Mouse (Mus musculus): ENCODE data around the gene Wdr61. TPM values are rescaled to one million over a fixed set of nuclear protein-coding genes. Genes with fewer than 3 reads are reported as not detected.
A peak's percentile ranks its signal among the peaks of the same experiment; 100 is the strongest.
"Not testable (repeated sequence)": the region's sequence is repeated elsewhere in the genome, so short reads cannot be mapped to it uniquely, and the experiment has no call there.

Gene Wdr61
- polyA plus RNA-seq, 1 experiment from 2014 or later, result 101 TPM

DNA sequence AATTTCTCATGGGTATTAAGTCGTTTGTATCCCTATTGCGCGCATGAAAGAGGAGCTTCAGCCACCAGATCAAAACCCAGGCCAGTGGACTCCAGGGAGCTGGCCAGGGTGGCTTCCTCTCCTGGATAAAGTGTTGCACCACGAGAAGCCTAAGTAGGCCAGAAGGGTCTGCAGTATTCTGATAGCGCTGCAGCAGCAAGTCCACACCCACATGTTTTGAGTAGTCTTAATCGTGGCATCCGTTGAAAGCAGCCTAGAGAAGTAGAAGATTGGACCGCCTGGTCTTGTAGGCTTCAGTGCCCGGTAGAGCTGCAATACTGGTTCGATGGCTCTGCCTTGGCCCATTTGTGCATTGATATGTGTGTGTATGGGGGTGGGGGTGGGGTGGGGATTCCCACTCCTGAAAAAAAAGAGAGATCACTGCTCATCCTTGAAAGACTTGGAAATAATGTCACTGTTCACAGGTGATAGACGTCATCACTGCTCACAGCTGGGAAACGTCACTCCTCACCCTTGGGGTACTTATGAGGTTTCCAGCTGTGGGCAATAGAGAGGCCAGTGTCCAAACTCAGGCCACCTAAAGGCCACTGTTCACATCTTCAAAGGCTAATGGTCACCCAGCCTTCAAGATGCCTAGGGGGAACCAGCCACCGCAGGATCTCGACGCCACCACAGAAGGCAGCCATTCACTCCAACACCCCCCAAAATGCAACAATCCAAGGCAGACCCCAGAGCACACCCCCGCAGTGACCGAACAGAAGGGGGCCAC lies 35.8 kb downstream of the Wdr61 start, which contains the start of gene Dnaja4:
Dnaja4 (plus strand) TSS at position 556 of the 769 bp plus-strand sequence.
- H3K4me3 ChIP-seq (ENCODE audit: low read length), result peak within 1 kb of the TSS; percentile 80
- peak within 1 kb of the TSS; percentile 92 for H3K9ac ChIP-seq (ENCODE audit: low read length)
- WGBS, result 59% methylated on average over 17 of the region's 17 CpGs
- no peaks in the 10 kb centered on the region for H3K36me3 ChIP-seq (ENCODE audit: control insufficient read depth, insufficient read depth)
- H3K27ac ChIP-seq (ENCODE audit: low read length), result peak within 1 kb of the TSS; percentile 95
- peak within 1 kb of the TSS; percentile 92 for H3K4me2 ChIP-seq (ENCODE audit: low read depth, low read length)
- H3K4me1 ChIP-seq (ENCODE audit: control insufficient read depth, insufficient read depth, low read length), result peaks cover 30% of the 10 kb centered on the region
- ATAC-seq (replicated peaks; ENCODE audit: extremely low read depth, insufficient read depth, low FRiP score), result no peak
- H3K27me3 ChIP-seq (ENCODE audit: control insufficient read depth, insufficient read depth, low read length), result no peaks in the 10 kb centered on the region
- H3K9me3 ChIP-seq (replicated peaks; ENCODE audit: control insufficient read depth, low read length), result no peaks in the 10 kb centered on the region

DNA sequence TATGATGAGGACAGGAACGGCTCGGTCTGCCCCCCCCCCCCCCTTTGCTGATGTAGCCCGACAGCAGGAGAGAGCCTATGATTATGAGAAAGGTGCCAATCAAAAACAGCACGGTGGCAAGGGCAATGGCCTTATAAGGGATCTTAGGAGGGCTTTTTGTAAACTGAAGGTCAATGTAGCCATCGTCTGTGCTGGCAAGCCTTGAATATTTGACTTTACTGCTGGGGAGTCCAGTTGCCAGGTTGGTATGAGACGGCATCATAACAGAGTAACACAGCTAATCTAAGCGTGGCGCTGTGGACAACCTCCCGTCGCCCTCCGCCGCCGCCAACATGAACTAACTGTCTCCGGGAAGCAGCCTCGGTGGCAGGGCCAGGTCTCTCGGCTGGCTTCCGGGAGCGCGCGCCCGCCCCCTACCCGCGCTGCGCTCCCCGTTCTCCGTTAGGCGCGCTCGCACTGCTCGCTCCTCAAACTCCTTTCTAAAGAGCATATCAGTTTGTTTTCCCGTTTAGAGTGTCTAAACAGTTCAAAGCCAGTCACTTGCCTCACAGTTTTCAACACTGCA lies 43.0 kb downstream of the Wdr61 start:
- WGBS, result 4% methylated on average over 31 of the region's 31 CpGs
- peak overlapping the region; percentile 46 for H3K4me3 ChIP-seq (ENCODE audit: low read length)
- peak; percentile 55; the same call in 1 of the 2 replicates for ATAC-seq (replicated peaks; ENCODE audit: extremely low read depth, insufficient read depth, low FRiP score)
- not testable (repeated sequence) for H3K9me3 ChIP-seq (replicated peaks; ENCODE audit: control insufficient read depth, low read length); H3K27ac ChIP-seq (ENCODE audit: low read length); H3K4me1 ChIP-seq (ENCODE audit: control insufficient read depth, insufficient read depth, low read length); H3K27me3 ChIP-seq (ENCODE audit: control insufficient read depth, insufficient read depth, low read length); H3K36me3 ChIP-seq (ENCODE audit: control insufficient read depth, insufficient read depth)
- H3K9ac ChIP-seq (ENCODE audit: low read length), result peak overlapping the region; percentile 56
- H3K4me2 ChIP-seq (ENCODE audit: low read depth, low read length), result peak overlapping the region; percentile 70

DNA sequence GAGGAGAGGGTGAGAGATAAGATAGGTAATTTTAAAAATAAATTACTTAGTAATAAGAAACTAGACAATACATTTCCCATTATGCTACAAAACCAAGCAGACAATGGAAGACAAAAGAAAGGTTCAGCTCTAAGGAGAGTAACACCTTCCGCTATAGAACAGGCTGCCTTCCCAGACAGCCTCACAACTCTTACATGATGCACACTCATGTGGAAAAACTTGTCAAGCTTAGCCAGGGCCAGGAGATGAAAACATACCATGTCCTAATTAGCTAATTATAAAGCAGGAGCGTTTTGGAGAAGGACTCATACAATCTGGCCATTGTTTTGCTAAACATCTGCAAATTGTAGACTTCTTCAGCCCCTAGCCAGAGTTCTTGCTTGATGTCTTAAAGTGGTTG lies 43.6 kb downstream of the Wdr61 start:
- not testable (repeated sequence) for H3K36me3 ChIP-seq (ENCODE audit: control insufficient read depth, insufficient read depth); H3K4me2 ChIP-seq (ENCODE audit: low read depth, low read length); H3K27me3 ChIP-seq (ENCODE audit: control insufficient read depth, insufficient read depth, low read length); H3K27ac ChIP-seq (ENCODE audit: low read length); H3K9me3 ChIP-seq (replicated peaks; ENCODE audit: control insufficient read depth, low read length); H3K4me3 ChIP-seq (ENCODE audit: low read length); ATAC-seq (replicated peaks; ENCODE audit: extremely low read depth, insufficient read depth, low FRiP score); H3K4me1 ChIP-seq (ENCODE audit: control insufficient read depth, insufficient read depth, low read length); H3K9ac ChIP-seq (ENCODE audit: low read length)
- WGBS, result 79% methylated on average over 2 of the region's 2 CpGs

DNA sequence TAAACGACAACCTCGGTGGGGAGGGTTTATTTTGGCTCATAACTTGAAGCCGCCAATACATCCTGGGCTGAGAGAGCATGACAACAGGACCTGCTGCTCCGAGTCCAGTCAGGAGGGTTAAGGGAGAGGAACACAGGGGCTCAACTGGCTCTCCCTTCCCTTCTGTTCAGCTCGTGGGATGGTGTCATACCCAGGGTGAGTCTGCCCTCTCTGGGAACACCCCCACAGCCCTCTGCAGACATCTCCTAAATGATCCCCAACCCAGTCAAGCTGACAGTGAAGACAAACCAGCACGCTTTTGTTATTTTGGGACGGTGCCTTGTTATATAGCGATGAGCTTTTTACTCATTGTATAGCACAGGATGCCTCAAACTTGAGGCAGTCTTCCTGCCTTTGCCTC lies 44.9 kb downstream of the Wdr61 start:
- 75% methylated on average over 8 of the region's 8 CpGs for WGBS
- Histone ChIP-seq H3K36me3 (ENCODE audit: control insufficient read depth, insufficient read depth) (no peaks in the 10 kb centered on the region), H3K4me1 (ENCODE audit: control insufficient read depth, insufficient read depth, low read length) (no peaks in the 10 kb centered on the region), H3K27me3 (ENCODE audit: control insufficient read depth, insufficient read depth, low read length) (no peaks in the 10 kb centered on the region), H3K27ac (ENCODE audit: low read length) (no peak overlapping the region), H3K9me3 (replicated peaks; ENCODE audit: control insufficient read depth, low read length) (no peaks in the 10 kb centered on the region), H3K4me3 (ENCODE audit: low read length) (no peak overlapping the region), H3K4me2 (ENCODE audit: low read depth, low read length) (no peak overlapping the region), H3K9ac (ENCODE audit: low read length) (no peak overlapping the region)
- ATAC-seq (replicated peaks; ENCODE audit: extremely low read depth, insufficient read depth, low FRiP score), result no peak

DNA sequence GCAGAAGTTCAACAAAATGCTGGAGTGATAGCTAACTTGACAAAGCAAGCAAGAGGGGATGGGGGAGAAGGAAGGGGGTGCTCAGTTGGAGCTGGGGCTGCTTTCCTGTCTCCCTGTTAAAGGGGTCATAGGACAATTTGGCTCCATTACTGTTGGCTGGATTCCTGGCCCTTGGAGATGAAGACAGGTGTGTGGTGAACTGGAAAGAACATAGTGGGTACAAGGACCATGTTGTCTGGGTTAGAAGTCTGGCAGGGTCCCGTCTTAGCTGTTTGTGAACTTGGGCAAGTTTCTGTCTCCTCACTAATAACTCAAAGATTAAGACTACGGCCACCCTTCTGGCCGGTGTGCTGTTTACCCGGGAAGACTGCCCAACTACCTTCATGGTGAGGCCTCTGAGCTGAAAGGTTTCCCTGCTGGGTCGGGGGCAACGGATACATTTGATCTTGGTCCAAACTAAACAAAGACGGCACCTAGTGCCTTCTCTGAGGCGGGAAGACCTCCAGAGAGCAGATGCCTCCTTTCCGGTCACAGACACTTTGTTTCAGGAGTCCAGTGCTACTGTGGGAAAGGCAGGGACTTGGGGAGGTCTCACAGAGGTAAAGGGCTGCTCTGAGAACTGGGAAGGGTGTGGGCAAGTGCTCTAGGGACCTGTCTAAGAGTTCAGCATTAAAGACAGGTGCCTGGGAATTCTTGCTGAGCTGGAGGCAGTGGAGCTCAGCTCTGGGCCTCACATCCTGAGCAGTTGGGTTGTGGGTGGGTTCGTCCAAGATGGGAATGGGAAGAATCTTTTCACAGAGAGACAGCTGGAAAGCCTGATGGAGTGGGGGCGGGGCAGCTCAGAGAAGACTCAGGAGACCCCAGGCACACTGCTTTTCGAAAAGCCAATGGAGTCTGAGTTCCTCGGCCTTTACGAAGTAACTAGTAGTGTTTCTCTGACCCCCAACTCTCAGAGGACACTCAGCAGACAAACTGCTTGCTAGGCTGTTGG lies 46.8 kb downstream of the Wdr61 start:
- WGBS, result 52% methylated on average over 14 of the region's 14 CpGs
- Histone ChIP-seq H3K27me3 (ENCODE audit: control insufficient read depth, insufficient read depth, low read length) (no peaks in the 10 kb centered on the region), H3K4me3 (ENCODE audit: low read length) (no peak overlapping the region), H3K4me2 (ENCODE audit: low read depth, low read length) (no peak overlapping the region), H3K4me1 (ENCODE audit: control insufficient read depth, insufficient read depth, low read length) (no peaks in the 10 kb centered on the region), H3K27ac (ENCODE audit: low read length) (no peak overlapping the region), H3K36me3 (ENCODE audit: control insufficient read depth, insufficient read depth) (no peaks in the 10 kb centered on the region), H3K9me3 (replicated peaks; ENCODE audit: control insufficient read depth, low read length) (no peaks in the 10 kb centered on the region), H3K9ac (ENCODE audit: low read length) (no peak overlapping the region)
- ATAC-seq (replicated peaks; ENCODE audit: extremely low read depth, insufficient read depth, low FRiP score), result no peak

DNA sequence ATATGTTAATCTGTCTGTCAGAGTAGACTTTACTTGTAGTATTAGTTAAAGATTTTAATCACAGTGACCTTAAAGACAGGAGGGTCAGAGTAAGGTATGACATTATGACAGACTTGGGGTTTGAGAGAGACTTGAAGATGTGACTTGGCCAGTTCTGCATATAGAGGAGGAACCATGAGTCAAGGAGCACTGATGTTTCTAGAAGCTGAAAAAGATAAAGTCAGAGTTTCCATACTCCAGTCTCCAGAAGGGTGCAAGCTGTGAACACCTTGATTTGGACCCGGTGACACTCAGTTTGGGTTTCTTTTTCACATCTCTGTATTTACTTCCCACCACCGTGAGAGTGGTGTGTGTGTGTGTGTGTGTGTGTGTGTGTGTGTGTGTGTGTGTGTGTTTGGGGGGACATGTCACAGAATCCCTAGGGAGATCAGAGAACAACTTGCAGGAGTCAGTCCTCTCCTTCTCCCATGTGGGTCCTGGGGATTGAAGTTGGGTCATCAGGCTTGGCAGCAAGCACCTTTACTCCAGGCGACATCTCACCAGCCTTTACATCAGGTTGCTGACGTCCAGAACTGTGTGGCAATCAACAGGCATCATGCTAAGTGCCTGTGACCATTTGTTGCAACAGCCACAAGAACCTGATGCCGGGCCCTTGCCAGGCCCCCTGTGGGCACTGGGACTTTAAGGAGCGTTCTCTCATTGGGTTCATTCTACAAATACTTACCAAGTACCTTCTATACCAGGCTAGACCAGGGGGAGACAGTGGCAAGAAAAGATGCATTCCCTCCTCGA lies 50.3 kb downstream of the Wdr61 start:
- no peak overlapping the region for H3K4me2 ChIP-seq (ENCODE audit: low read depth, low read length)
- no peak for ATAC-seq (replicated peaks; ENCODE audit: extremely low read depth, insufficient read depth, low FRiP score)
- 59% methylated on average over 7 of the region's 7 CpGs for WGBS

DNA sequence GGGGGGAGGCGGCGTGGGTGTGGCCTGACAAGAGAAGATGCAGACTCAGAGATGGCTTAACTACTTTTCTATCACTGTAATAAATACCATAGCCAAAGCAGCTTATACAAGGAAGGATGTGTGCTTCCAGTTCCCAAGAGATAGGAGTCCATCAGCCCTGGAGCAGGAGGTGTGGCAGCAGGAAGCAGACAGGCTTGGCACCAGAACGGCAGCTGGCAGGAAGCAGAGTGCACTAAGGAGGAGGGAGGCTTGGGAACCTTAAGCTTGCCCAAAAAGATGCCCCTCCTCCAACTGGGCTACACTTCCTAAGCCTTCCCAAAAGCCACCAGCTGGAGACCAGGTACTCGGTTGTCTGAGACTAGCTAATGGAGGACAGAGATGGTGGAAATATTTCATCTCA lies 51.5 kb downstream of the Wdr61 start:
- Histone ChIP-seq H3K4me2 (ENCODE audit: low read depth, low read length) (no peak overlapping the region), H3K27me3 (ENCODE audit: control insufficient read depth, insufficient read depth, low read length) (no peaks in the 10 kb centered on the region), H3K9ac (ENCODE audit: low read length) (no peak overlapping the region), H3K4me1 (ENCODE audit: control insufficient read depth, insufficient read depth, low read length) (no peaks in the 10 kb centered on the region), H3K36me3 (ENCODE audit: control insufficient read depth, insufficient read depth) (no peaks in the 10 kb centered on the region), H3K9me3 (replicated peaks; ENCODE audit: control insufficient read depth, low read length) (no peaks in the 10 kb centered on the region), H3K27ac (ENCODE audit: low read length) (no peak overlapping the region), H3K4me3 (ENCODE audit: low read length) (no peak overlapping the region)
- WGBS, result 40% methylated on average over 3 of the region's 4 CpGs
- ATAC-seq (replicated peaks; ENCODE audit: extremely low read depth, insufficient read depth, low FRiP score), result no peak

More for the DNA sequence above, 50.3 kb downstream of the Wdr61 start:
- H3K36me3 ChIP-seq (ENCODE audit: control insufficient read depth, insufficient read depth), result no peaks in the 10 kb centered on the region
- no peaks in the 10 kb centered on the region for H3K4me1 ChIP-seq (ENCODE audit: control insufficient read depth, insufficient read depth, low read length)
- H3K9me3 ChIP-seq (replicated peaks; ENCODE audit: control insufficient read depth, low read length), result no peaks in the 10 kb centered on the region
- H3K27me3 ChIP-seq (ENCODE audit: control insufficient read depth, insufficient read depth, low read length), result no peaks in the 10 kb centered on the region
- no peak overlapping the region for H3K27ac ChIP-seq (ENCODE audit: low read length)
- H3K9ac ChIP-seq (ENCODE audit: low read length), result no peak overlapping the region
- H3K4me3 ChIP-seq (ENCODE audit: low read length), result no peak overlapping the region

DNA sequence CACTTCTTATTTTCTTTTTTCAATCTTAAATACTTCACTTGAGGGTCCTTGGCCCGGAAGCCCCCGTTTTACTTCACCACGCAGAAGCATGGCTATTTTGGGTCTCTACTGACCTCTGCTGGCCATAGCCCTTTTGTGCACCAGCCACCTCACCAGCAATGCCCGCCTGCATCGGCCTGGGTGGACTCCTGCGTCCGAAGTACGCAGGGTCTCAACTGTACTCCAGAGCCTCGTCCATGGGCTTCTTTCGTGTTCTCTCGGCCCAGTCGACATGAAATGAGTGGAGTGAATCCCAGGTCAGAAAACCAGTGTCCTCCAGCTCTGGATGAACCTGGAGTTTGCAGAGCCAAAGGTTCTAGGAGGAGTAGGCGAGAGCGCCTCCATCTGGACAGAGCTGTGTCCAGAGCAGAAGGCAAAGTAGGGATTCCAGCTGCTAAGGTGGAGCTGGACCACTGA lies 57.8 kb downstream of the Wdr61 start:
- WGBS, result under 1% methylated on average over 14 of the region's 14 CpGs
- Histone ChIP-seq H3K4me2 (ENCODE audit: low read depth, low read length) (peak overlapping the region; percentile 80), H3K36me3 (ENCODE audit: control insufficient read depth, insufficient read depth) (no peaks in the 10 kb centered on the region), H3K9me3 (replicated peaks; ENCODE audit: control insufficient read depth, low read length) (no peaks in the 10 kb centered on the region), H3K27me3 (ENCODE audit: control insufficient read depth, insufficient read depth, low read length) (no peaks in the 10 kb centered on the region; the same call in 1 of the 2 replicates), H3K9ac (ENCODE audit: low read length) (peak overlapping the region; percentile 64), H3K4me1 (ENCODE audit: control insufficient read depth, insufficient read depth, low read length) (no peaks in the 10 kb centered on the region), H3K4me3 (ENCODE audit: low read length) (peak overlapping the region; percentile 44), H3K27ac (ENCODE audit: low read length) (no peak overlapping the region)
- ATAC-seq (replicated peaks; ENCODE audit: extremely low read depth, insufficient read depth, low FRiP score), result 0 out of 2 replicates have a peak, but pooled peaks have one; percentile 37
